In the genomic region with DNA sequence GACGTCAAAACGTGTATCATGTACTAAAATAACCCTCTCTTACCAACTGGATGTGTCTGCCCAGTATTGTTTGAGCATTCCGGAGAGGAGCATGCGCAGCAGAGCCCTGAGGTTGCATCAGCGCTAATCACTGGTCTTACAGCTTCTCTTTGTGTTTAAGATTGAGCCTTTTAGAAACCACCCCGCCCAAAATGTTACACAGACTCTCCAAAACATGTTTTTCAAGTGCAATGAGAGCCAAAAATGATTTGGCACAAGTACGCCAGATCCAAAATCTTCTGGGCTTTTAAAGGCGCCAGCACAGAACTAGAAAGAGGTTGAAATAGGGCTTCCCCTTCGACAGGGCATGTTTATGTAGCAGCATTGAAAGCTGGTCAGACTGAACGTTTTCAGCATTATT, we compare ENCODE assay signal across 8 mouse cellular contexts.
A peak's percentile ranks its signal among the peaks of the same experiment; 100 is the strongest.
DNase-seq lines count a peak whose midpoint lies in the region; ATAC-seq and TF ChIP-seq lines count a peak whose summit lies in the region.

No protein-coding gene starts in this region.

- intact Hi-C loops in gastrocnemius, adult 2 months (cut with DNase I), result no loop called here

- no peak overlapping the region for H3K4me3 ChIP-seq in ES-Bruce4 (ENCODE audit: low read depth, low read length)
- H3K4me3 ChIP-seq in gastrocnemius, adult 2 months, result peak overlapping the region; percentile 50
- no peak overlapping the region for H3K4me3 ChIP-seq in liver, embryonic 15.5 days (replicated peaks)
- no peak overlapping the region for H3K4me3 ChIP-seq in midbrain, postnatal 0 days (ENCODE audit: low read depth, low read length)

- no peaks in the 10 kb centered on the region for H3K9me3 ChIP-seq in ES-Bruce4 (replicated peaks; ENCODE audit: control insufficient read depth, insufficient read depth, low read length, poor library complexity, severe bottlenecking)
- H3K9me3 ChIP-seq in liver, embryonic 15.5 days (replicated peaks), result no peaks in the 10 kb centered on the region
- H3K9me3 ChIP-seq in midbrain, postnatal 0 days (ENCODE audit: low read length), result no peaks in the 10 kb centered on the region

- DNase-seq in cerebellum, postnatal 36 days, result peak; percentile 9 to 16
- DNase-seq in cerebellum, adult 9-11 months, result no peak
- peak; percentile 59 for DNase-seq in gastrocnemius, adult 2 months
- no peak for DNase-seq in thymus, postnatal 0 days (ENCODE audit: low spot score)
- DNase-seq in midbrain, postnatal 0 days (ENCODE audit: low spot score), result no peak
- no peak for DNase-seq in thymus, postnatal 4 days

- no peak overlapping the region for H3K27ac ChIP-seq in ES-Bruce4 (ENCODE audit: insufficient read depth, low read length)
- no peak overlapping the region for H3K27ac ChIP-seq in gastrocnemius, adult 2 months
- H3K27ac ChIP-seq in liver, embryonic 15.5 days (replicated peaks), result peak overlapping the region; percentile 74; the same call in 1 of the 2 replicates
- H3K27ac ChIP-seq in midbrain, postnatal 0 days (ENCODE audit: low read depth, low read length), result no peak overlapping the region

- H3K27me3 ChIP-seq in ES-Bruce4 (ENCODE audit: control insufficient read depth, insufficient read depth, low read length, poor library complexity, severe bottlenecking), result no peaks in the 10 kb centered on the region
- no peaks in the 10 kb centered on the region for H3K27me3 ChIP-seq in liver, embryonic 15.5 days
- no peaks in the 10 kb centered on the region for H3K27me3 ChIP-seq in midbrain, postnatal 0 days (ENCODE audit: insufficient read depth, low read length)

- H3K4me2 ChIP-seq in liver, embryonic 15.5 days, result no peak overlapping the region
- no peak overlapping the region for H3K4me2 ChIP-seq in midbrain, postnatal 0 days (ENCODE audit: low read depth, low read length, poor library complexity, severe bottlenecking)

- WGBS in liver, embryonic 15.5 days (ENCODE audit: insufficient replicate concordance), result 65% methylated on average over 10 of the region's 10 CpGs
- 90% methylated on average over 10 of the region's 10 CpGs for WGBS in midbrain, postnatal 0 days

- ATAC-seq in liver, embryonic 15.5 days (ENCODE audit: insufficient read depth), result no peak
- no peak for ATAC-seq in midbrain, postnatal 0 days (ENCODE audit: low FRiP score)

- TF ChIP-seq CTCF in ES-Bruce4 (IDR thresholded peaks at IDR 0.05; ENCODE audit: low read depth, low read length), result no peak
- no peak for TF ChIP-seq CTCF in gastrocnemius, adult 2 months (IDR thresholded peaks at IDR 0.05)
- TF ChIP-seq CTCF in midbrain, postnatal 0 days (IDR thresholded peaks at IDR 0.05), result no peak

- no peaks in the 10 kb centered on the region for H3K4me1 ChIP-seq in ES-Bruce4 (ENCODE audit: control insufficient read depth, insufficient read depth, low read length)
- peaks cover 55% of the 10 kb centered on the region for H3K4me1 ChIP-seq in liver, embryonic 15.5 days (replicated peaks)
- no peaks in the 10 kb centered on the region for H3K4me1 ChIP-seq in midbrain, postnatal 0 days (ENCODE audit: insufficient read depth, low read length)

- H3K9ac ChIP-seq in ES-Bruce4 (ENCODE audit: low read depth, poor library complexity, severe bottlenecking), result no peak overlapping the region
- H3K9ac ChIP-seq in liver, embryonic 15.5 days, result no peak overlapping the region
- H3K9ac ChIP-seq in midbrain, postnatal 0 days (replicated peaks; ENCODE audit: low read length, poor library complexity, severe bottlenecking), result no peak overlapping the region

- peak; percentile 32; the same call in 1 of the 2 replicates for TF ChIP-seq EP300 in ES-Bruce4 (IDR thresholded peaks at IDR 0.05; ENCODE audit: insufficient read depth, low read depth, low read length)

- no peaks in the 10 kb centered on the region for H3K36me3 ChIP-seq in ES-Bruce4 (ENCODE audit: control insufficient read depth, insufficient read depth, low read length, poor library complexity, severe bottlenecking)
- no peaks in the 10 kb centered on the region for H3K36me3 ChIP-seq in liver, embryonic 15.5 days (replicated peaks)
- H3K36me3 ChIP-seq in midbrain, postnatal 0 days (ENCODE audit: insufficient read depth, low read length), result no peaks in the 10 kb centered on the region

- TF ChIP-seq POLR2A in ES-Bruce4 (IDR thresholded peaks at IDR 0.05; ENCODE audit: insufficient read depth, low read length), result no peak

Comparison
In these comparisons a context has a peak if more than half of its experiments do, and no peak if none do; other contexts are left out.
1. DNase-seq: peak in cerebellum, postnatal 36 days (2 of 2) and gastrocnemius, adult 2 months (single experiment); none in cerebellum, adult 9-11 months (single experiment), thymus, postnatal 0 days (single experiment), midbrain, postnatal 0 days (single experiment) and thymus, postnatal 4 days (single experiment).